Mouse (Mus musculus) stomach, embryonic 16.5 days (tissue): ENCODE results near the gene Fbxw11. TPM values are rescaled to one million over a fixed set of nuclear protein-coding genes. Genes with fewer than 3 reads are reported as not detected.
"Not testable (repeated sequence)": the region's sequence is repeated elsewhere in the genome, so short reads cannot be mapped to it uniquely, and the experiment has no call there.

Experiments used
- ATAC-seq: fragments of 200-750 bp; cut with Nextera tagmentation; 2 replicates; pipeline ENCODE4 v1.8.0; 2017; ENCODE audit warnings: moderate number of reproducible peaks, moderate TSS enrichment; ENCODE audit not compliant: insufficient read depth, low FRiP score
- H3K27ac ChIP-seq: fragments of 300-500 bp; sonication (generic); 2 replicates; pipeline ENCODE4 v1.5.1; 2014; ENCODE audit warnings: low read length
- H3K27me3 ChIP-seq: fragments of 300-500 bp; sonication (generic); 2 replicates; pipeline ENCODE4 v1.6.1; 2014; ENCODE audit warnings: low read length, control low read depth, mixed read lengths; ENCODE audit not compliant: control insufficient read depth, insufficient read depth
- H3K36me3 ChIP-seq: fragments of 300-500 bp; sonication (generic); 2 replicates; pipeline ENCODE4 v1.6.1; 2014; ENCODE audit warnings: low read length; ENCODE audit not compliant: control insufficient read depth, insufficient read depth
- H3K4me1 ChIP-seq: fragments of 300-500 bp; sonication (generic); 2 replicates; pipeline ENCODE4 v1.6.1; 2014; ENCODE audit warnings: low read length, control low read depth, mixed read lengths; ENCODE audit not compliant: control insufficient read depth, insufficient read depth
- H3K4me2 ChIP-seq: fragments of 300-500 bp; sonication (generic); 2 replicates; pipeline ENCODE4 v1.6.1; 2014; ENCODE audit warnings: low read depth, low read length, mixed read lengths
- H3K4me3 ChIP-seq: fragments of 300-500 bp; sonication (generic); replicated peaks from 2 replicates; pipeline ENCODE4 v1.5.1; 2014; ENCODE audit warnings: mild to moderate bottlenecking, low read length
- H3K9ac ChIP-seq: fragments of 300-500 bp; sonication (generic); 2 replicates; pipeline ENCODE4 v1.6.1; 2014; ENCODE audit warnings: low read length
- H3K9me3 ChIP-seq: fragments of 300-500 bp; sonication (generic); replicated peaks from 2 replicates; pipeline ENCODE4 v1.6.1; 2016; ENCODE audit warnings: low read length, control low read depth; ENCODE audit not compliant: control insufficient read depth
- WGBS: fragments of 180-500 bp; shearing (Covaris S2); extraction: QIAGEN DNeasy Blood & Tissue Kit; methylation state at CpG from one replicate; pipeline ENCODE4 v1.1.7; 2014; 5-methylcytosine and 5-hydroxymethylcytosine counted together
- polyA plus RNA-seq: library from polyadenylated mRNA; unstranded; fragments of >200 nt; fragmentation: Nextera tagmentation; extraction: Ambion mirVana; gene quantifications from 2 replicates; pipeline ENCODE4 v1.2.1, GENCODE M21; 2015

The Fbxw11 gene
- polyA plus RNA-seq, 1 experiment from 2014 or later: 65.0 TPM

- Histone ChIP-seq H3K4me2 (no peak overlapping the region), H3K4me3 (no peak overlapping the region), H3K9ac (no peak overlapping the region), H3K27ac (no peak overlapping the region), H3K27me3 (no peaks in the 10 kb centered on the region), H3K9me3 (no peaks in the 10 kb centered on the region), H3K36me3 (no peaks in the 10 kb centered on the region; the same call in 1 of the 2 replicates), H3K4me1 (peaks cover 12% of the 10 kb centered on the region)
- ATAC-seq: no peak
Observed at GRCm38 (mm10) chr11:32607319-32607718, 35.2 kb upstream of the Fbxw11 start.

DNA sequence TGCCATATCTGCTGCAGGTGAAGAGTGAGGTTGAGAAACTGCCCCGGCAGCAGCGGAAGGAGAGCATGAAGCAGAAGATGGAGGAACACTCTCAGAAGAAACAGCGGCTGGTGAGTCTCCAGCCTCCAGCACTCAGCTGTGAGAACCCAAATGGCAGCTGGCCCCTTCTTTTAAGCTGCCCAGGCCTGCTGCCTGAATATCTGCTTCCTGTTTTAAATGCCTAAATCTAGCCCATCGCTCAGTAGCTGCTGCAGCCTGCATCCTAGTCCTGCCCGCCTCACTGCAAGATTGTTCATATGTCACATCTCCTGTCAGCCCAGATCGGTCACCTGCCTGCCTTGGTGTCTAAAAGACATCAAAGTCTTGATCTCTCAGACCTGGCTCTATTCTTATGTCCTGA is 31.9 kb upstream of the Fbxw11 start:
- WGBS: 78% methylated on average over 6 of the region's 6 CpGs
- Histone ChIP-seq H3K27ac (no peak overlapping the region), H3K27me3 (no peaks in the 10 kb centered on the region), H3K36me3 (no peaks in the 10 kb centered on the region; the same call in 1 of the 2 replicates), H3K4me1 (no peaks in the 10 kb centered on the region), H3K4me2 (no peak overlapping the region), H3K9ac (no peak overlapping the region), H3K4me3 (no peak overlapping the region), H3K9me3 (no peaks in the 10 kb centered on the region)
- ATAC-seq: no peak

- Histone ChIP-seq H3K4me2 (no peak overlapping the region), H3K36me3 (no peaks in the 10 kb centered on the region; the same call in 1 of the 2 replicates), H3K4me3 (no peak overlapping the region), H3K27ac (no peak overlapping the region), H3K4me1 (0 out of 2 replicates have a peak, but pooled peaks cover 2% of the 10 kb centered on the region), H3K9me3 (no peaks in the 10 kb centered on the region), H3K27me3 (no peaks in the 10 kb centered on the region), H3K9ac (no peak overlapping the region; the same call in 1 of the 2 replicates)
- ATAC-seq: no peak
- WGBS: 52% methylated on average over 6 of the region's 6 CpGs
Observed at GRCm38 (mm10) chr11:32612304-32612703, 30.2 kb upstream of the Fbxw11 start.

- Histone ChIP-seq H3K4me1 (peaks cover 11% of the 10 kb centered on the region), H3K4me2 (no peak overlapping the region), H3K27ac (no peak overlapping the region), H3K27me3 (no peaks in the 10 kb centered on the region), H3K9me3 (no peaks in the 10 kb centered on the region), H3K36me3 (no peaks in the 10 kb centered on the region; the same call in 1 of the 2 replicates), H3K9ac (no peak overlapping the region), H3K4me3 (no peak overlapping the region)
- WGBS: 95% methylated on average over 29 of the region's 29 CpGs
- ATAC-seq: no peak
Observed at GRCm38 (mm10) chr11:32614463-32614862, 28.1 kb upstream of the Fbxw11 start.

- no peak for ATAC-seq
- Histone ChIP-seq H3K4me2 (no peak overlapping the region), H3K9me3 (no peaks in the 10 kb centered on the region), H3K27me3 (no peaks in the 10 kb centered on the region), H3K9ac (peak overlapping the region; percentile 50; the same call in 1 of the 2 replicates), H3K4me3 (no peak overlapping the region), H3K36me3 (no peaks in the 10 kb centered on the region; the same call in 1 of the 2 replicates), H3K4me1 (peaks cover 18% of the 10 kb centered on the region), H3K27ac (no peak overlapping the region)
- WGBS: 26% methylated on average over 11 of the region's 11 CpGs
Observed at GRCm38 (mm10) chr11:32615561-32615960, 27.0 kb upstream of the Fbxw11 start.

- ATAC-seq: no peak
- 62% methylated on average over 6 of the region's 6 CpGs for WGBS
- H3K4me3 ChIP-seq: no peak overlapping the region
Observed at GRCm38 (mm10) chr11:32616091-32616490, 26.4 kb upstream of the Fbxw11 start.

GRCm38 (mm10) chr11:32618036-32618435 is 24.5 kb upstream of the Fbxw11 start:
- no peak overlapping the region for H3K4me3 ChIP-seq
- H3K27me3 ChIP-seq: no peaks in the 10 kb centered on the region
- H3K9ac ChIP-seq: no peak overlapping the region
- H3K36me3 ChIP-seq: no peaks in the 10 kb centered on the region
- no peak overlapping the region for H3K4me2 ChIP-seq
- H3K4me1 ChIP-seq: peaks cover 18% of the 10 kb centered on the region
- 88% methylated on average over 1 of the region's 1 CpGs for WGBS
- H3K27ac ChIP-seq: no peak overlapping the region
- ATAC-seq: no peak
- H3K9me3 ChIP-seq: no peaks in the 10 kb centered on the region

More at GRCm38 (mm10) chr11:32616091-32616490, 26.4 kb upstream of the Fbxw11 start:
- Histone ChIP-seq H3K27ac (no peak overlapping the region), H3K4me1 (peaks cover 18% of the 10 kb centered on the region), H3K9ac (peak overlapping the region; percentile 20; the same call in 1 of the 2 replicates), H3K36me3 (no peaks in the 10 kb centered on the region; the same call in 1 of the 2 replicates), H3K27me3 (no peaks in the 10 kb centered on the region), H3K9me3 (no peaks in the 10 kb centered on the region), H3K4me2 (no peak overlapping the region)

- not testable (repeated sequence) for H3K9me3 ChIP-seq, H3K27me3 ChIP-seq, ATAC-seq, H3K4me3 ChIP-seq, H3K9ac ChIP-seq, H3K36me3 ChIP-seq, H3K4me2 ChIP-seq
- 74% methylated on average over 5 of the region's 5 CpGs for WGBS
- H3K4me1 ChIP-seq: peaks cover 18% of the 10 kb centered on the region
- peak overlapping the region; percentile 81; the same call in 1 of the 2 replicates for H3K27ac ChIP-seq
Observed at GRCm38 (mm10) chr11:32618641-32619040, 23.9 kb upstream of the Fbxw11 start.

GRCm38 (mm10) chr11:32619257-32619816 is 23.2 kb upstream of the Fbxw11 start:
- no peak overlapping the region for H3K9ac ChIP-seq
- no peaks in the 10 kb centered on the region for H3K36me3 ChIP-seq
- peak overlapping the region; percentile 81 for H3K27ac ChIP-seq
- H3K9me3 ChIP-seq: no peaks in the 10 kb centered on the region
- no peaks in the 10 kb centered on the region for H3K27me3 ChIP-seq
- peak; percentile 81 for ATAC-seq
- H3K4me3 ChIP-seq: no peak overlapping the region
- no peak overlapping the region for H3K4me2 ChIP-seq
- WGBS: 28% methylated on average over 8 of the region's 8 CpGs
- H3K4me1 ChIP-seq: peaks cover 18% of the 10 kb centered on the region
